Mouse (Mus musculus): ENCODE data around the gene Ptpn1. TPM values are rescaled to one million over a fixed set of nuclear protein-coding genes. Genes with fewer than 3 reads are reported as not detected.

Gene Ptpn1
- polyA plus RNA-seq, 1 experiment from 2014 or later, result 57.4 TPM

DNA sequence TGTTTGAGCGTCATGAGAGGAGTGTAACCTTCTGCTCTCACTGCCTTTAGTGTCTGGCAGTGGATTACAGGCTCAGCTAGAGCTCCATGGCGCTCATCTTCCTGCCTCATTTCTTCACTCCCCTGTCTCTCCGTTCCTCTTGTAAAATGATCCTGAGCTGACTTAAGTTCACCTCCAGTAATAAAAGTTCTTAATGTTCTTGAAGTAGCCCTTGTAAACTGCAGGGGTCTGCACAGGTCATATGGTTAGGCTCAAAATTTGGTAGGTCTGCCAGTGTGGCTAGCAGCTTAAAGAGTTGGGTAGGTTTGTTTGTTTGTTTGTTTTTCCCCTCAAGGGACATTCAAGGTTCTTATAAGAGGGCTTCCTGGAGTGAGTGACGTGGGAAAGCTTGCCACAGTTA, 7.3 kb downstream of the Ptpn1 start:
- Histone ChIP-seq H3K36me3 (ENCODE audit: control insufficient read depth, insufficient read depth, low read length) (no peaks in the 10 kb centered on the region), H3K27me3 (ENCODE audit: control insufficient read depth, insufficient read depth, low read length) (no peaks in the 10 kb centered on the region), H3K9me3 (ENCODE audit: control insufficient read depth, low read length) (no peaks in the 10 kb centered on the region), H3K27ac (replicated peaks; ENCODE audit: low read depth, low read length) (no peak overlapping the region), H3K4me3 (ENCODE audit: low read depth, low read length) (no peak overlapping the region), H3K4me1 (ENCODE audit: control insufficient read depth, insufficient read depth, low read length) (peaks cover 36% of the 10 kb centered on the region), H3K9ac (ENCODE audit: low read length) (no peak overlapping the region), H3K4me2 (ENCODE audit: low read depth, severe bottlenecking) (no peak overlapping the region)
- WGBS, result 27% methylated on average over 4 of the region's 4 CpGs
- ATAC-seq (ENCODE audit: insufficient number of reproducible peaks, low FRiP score, low TSS enrichment, low read depth), result no peak
- no peak for DNase-seq (ENCODE audit: low spot score)

DNA sequence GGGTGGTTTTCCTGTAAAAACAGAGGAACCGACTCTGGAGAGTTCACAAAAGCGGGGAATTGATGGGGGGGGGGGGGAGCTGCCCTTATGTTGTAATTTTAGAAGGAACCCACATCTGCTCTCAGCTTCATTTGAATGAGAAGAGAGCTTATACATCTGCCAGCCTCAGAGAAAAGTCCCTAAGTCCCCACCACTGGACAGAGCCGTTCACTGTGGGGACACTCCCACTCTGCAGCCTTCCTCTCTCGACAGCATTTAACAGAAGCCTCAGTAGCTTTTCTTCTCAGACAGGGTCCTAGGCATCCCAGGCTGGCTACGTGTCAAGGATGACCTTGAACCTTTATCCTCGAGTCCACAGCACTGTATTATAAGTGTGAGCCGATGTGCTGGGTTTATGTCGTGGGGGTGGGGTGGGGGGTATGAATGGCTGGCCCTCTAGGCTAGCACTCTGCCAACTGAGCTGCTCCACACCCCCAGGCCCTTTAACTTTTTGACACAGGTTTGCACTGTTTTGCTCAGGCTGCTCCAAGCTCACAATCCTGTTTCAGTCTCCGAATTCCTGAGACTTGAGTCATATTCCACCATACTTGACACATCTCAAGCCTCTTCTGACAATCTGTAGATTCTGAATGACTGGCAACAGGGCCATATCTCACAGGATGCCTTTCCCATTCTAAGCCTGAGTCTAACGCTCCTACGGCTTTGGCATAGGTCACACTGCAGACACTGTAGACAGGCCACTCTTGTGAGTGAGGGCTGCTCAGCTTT, 8.0 kb downstream of the Ptpn1 start:
- DNase-seq (ENCODE audit: low spot score), result no peak

GRCm38 (mm10) chr2:167940636-167941035, 8.8 kb downstream of the Ptpn1 start:
- no peak overlapping the region for H3K9ac ChIP-seq (ENCODE audit: low read length)
- no peak overlapping the region for H3K27ac ChIP-seq (replicated peaks; ENCODE audit: low read depth, low read length)
- peaks cover 39% of the 10 kb centered on the region for H3K4me1 ChIP-seq (ENCODE audit: control insufficient read depth, insufficient read depth, low read length)
- no peaks in the 10 kb centered on the region for H3K36me3 ChIP-seq (ENCODE audit: control insufficient read depth, insufficient read depth, low read length)
- 92% methylated on average over 11 of the region's 11 CpGs for WGBS
- ATAC-seq (ENCODE audit: insufficient number of reproducible peaks, low FRiP score, low TSS enrichment, low read depth) (no peak), DNase-seq (ENCODE audit: low spot score) (no peak)
- H3K9me3 ChIP-seq (ENCODE audit: control insufficient read depth, low read length), result no peaks in the 10 kb centered on the region
- no peaks in the 10 kb centered on the region for H3K27me3 ChIP-seq (ENCODE audit: control insufficient read depth, insufficient read depth, low read length)
- H3K4me3 ChIP-seq (ENCODE audit: low read depth, low read length), result no peak overlapping the region
- no peak overlapping the region for H3K4me2 ChIP-seq (ENCODE audit: low read depth, severe bottlenecking)

More for the DNA sequence above, 8.0 kb downstream of the Ptpn1 start:
- H3K9ac ChIP-seq (ENCODE audit: low read length), result 0 out of 2 replicates have a peak overlapping the region, but pooled peaks have one; percentile 12
- H3K4me1 ChIP-seq (ENCODE audit: control insufficient read depth, insufficient read depth, low read length), result peaks cover 39% of the 10 kb centered on the region
- 55% methylated on average over 11 of the region's 11 CpGs for WGBS
- no peaks in the 10 kb centered on the region for H3K27me3 ChIP-seq (ENCODE audit: control insufficient read depth, insufficient read depth, low read length)
- H3K4me2 ChIP-seq (ENCODE audit: low read depth, severe bottlenecking), result peak overlapping the region; percentile 20; the same call in 1 of the 2 replicates
- no peak overlapping the region for H3K4me3 ChIP-seq (ENCODE audit: low read depth, low read length)
- H3K27ac ChIP-seq (replicated peaks; ENCODE audit: low read depth, low read length), result no peak overlapping the region; the same call in 1 of the 2 replicates
- no peak for ATAC-seq (ENCODE audit: insufficient number of reproducible peaks, low FRiP score, low TSS enrichment, low read depth)
- no peaks in the 10 kb centered on the region for H3K36me3 ChIP-seq (ENCODE audit: control insufficient read depth, insufficient read depth, low read length)
- no peaks in the 10 kb centered on the region for H3K9me3 ChIP-seq (ENCODE audit: control insufficient read depth, low read length)

- H3K36me3 ChIP-seq (ENCODE audit: control insufficient read depth, insufficient read depth, low read length), result no peaks in the 10 kb centered on the region
- no peak overlapping the region for H3K27ac ChIP-seq (replicated peaks; ENCODE audit: low read depth, low read length)
- H3K27me3 ChIP-seq (ENCODE audit: control insufficient read depth, insufficient read depth, low read length), result no peaks in the 10 kb centered on the region
- no peak overlapping the region for H3K9ac ChIP-seq (ENCODE audit: low read length)
- no peak overlapping the region for H3K4me2 ChIP-seq (ENCODE audit: low read depth, severe bottlenecking)
- no peak for DNase-seq (ENCODE audit: low spot score)
- no peak for ATAC-seq (ENCODE audit: insufficient number of reproducible peaks, low FRiP score, low TSS enrichment, low read depth)
- 67% methylated on average over 4 of the region's 4 CpGs for WGBS
- H3K9me3 ChIP-seq (ENCODE audit: control insufficient read depth, low read length), result no peaks in the 10 kb centered on the region
- no peak overlapping the region for H3K4me3 ChIP-seq (ENCODE audit: low read depth, low read length)
- H3K4me1 ChIP-seq (ENCODE audit: control insufficient read depth, insufficient read depth, low read length), result peaks cover 39% of the 10 kb centered on the region
These were observed 9.5 kb downstream of the Ptpn1 start for GRCm38 (mm10) chr2:167941320-167941719.

- Histone ChIP-seq H3K9me3 (ENCODE audit: control insufficient read depth, low read length) (no peaks in the 10 kb centered on the region), H3K36me3 (ENCODE audit: control insufficient read depth, insufficient read depth, low read length) (no peaks in the 10 kb centered on the region), H3K27ac (replicated peaks; ENCODE audit: low read depth, low read length) (no peak overlapping the region), H3K27me3 (ENCODE audit: control insufficient read depth, insufficient read depth, low read length) (no peaks in the 10 kb centered on the region), H3K4me1 (ENCODE audit: control insufficient read depth, insufficient read depth, low read length) (peaks cover 39% of the 10 kb centered on the region), H3K4me2 (ENCODE audit: low read depth, severe bottlenecking) (no peak overlapping the region), H3K9ac (ENCODE audit: low read length) (no peak overlapping the region), H3K4me3 (ENCODE audit: low read depth, low read length) (no peak overlapping the region)
- DNase-seq (ENCODE audit: low spot score), result no peak
- 52% methylated on average over 6 of the region's 6 CpGs for WGBS
- ATAC-seq (ENCODE audit: insufficient number of reproducible peaks, low FRiP score, low TSS enrichment, low read depth), result no peak
These were observed 9.9 kb downstream of the Ptpn1 start for GRCm38 (mm10) chr2:167941745-167942176.

DNA sequence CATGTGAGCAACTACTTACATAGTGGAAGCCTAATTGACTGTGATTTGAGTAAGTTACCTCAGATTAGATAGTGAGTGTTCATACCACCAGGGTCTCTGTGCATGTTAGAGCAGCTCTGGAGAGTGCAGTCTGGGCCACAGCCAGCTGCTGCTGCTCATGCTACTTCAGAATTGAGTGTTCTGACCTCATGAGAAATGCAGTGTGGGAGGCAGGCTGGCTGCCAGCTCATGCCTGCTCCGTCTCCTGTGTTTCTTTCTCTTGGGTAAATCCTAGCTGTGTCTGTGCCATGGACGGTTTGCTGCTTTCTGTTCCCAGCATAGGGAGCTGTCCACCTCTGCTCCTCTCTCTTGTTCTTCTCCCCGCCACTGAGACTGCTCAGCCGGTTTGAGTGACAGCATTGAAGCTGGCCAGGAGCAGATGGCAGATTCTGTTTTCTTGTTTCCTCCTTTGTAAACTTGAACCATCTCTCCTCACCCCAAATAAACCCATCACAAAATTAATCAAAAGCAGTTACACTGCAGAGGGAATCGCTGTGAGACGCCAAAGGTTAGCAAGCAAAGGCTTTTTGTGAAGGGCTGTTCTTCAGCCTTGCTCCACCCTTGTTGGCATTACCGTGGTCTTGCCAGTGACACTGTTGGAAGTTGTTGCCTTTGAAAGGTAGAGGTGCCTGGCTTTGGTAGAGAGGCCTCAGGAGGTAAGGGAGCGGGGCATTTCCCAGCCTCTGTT, 10.5 kb downstream of the Ptpn1 start:
- no peak overlapping the region for H3K4me3 ChIP-seq (ENCODE audit: low read depth, low read length)
- no peaks in the 10 kb centered on the region for H3K9me3 ChIP-seq (ENCODE audit: control insufficient read depth, low read length)
- DNase-seq (ENCODE audit: low spot score) (no peak), ATAC-seq (ENCODE audit: insufficient number of reproducible peaks, low FRiP score, low TSS enrichment, low read depth) (no peak)
- no peak overlapping the region for H3K27ac ChIP-seq (replicated peaks; ENCODE audit: low read depth, low read length)
- H3K36me3 ChIP-seq (ENCODE audit: control insufficient read depth, insufficient read depth, low read length), result no peaks in the 10 kb centered on the region
- no peak overlapping the region for H3K4me2 ChIP-seq (ENCODE audit: low read depth, severe bottlenecking)
- WGBS, result 56% methylated on average over 8 of the region's 8 CpGs
- no peak overlapping the region for H3K9ac ChIP-seq (ENCODE audit: low read length)
- peaks cover 39% of the 10 kb centered on the region for H3K4me1 ChIP-seq (ENCODE audit: control insufficient read depth, insufficient read depth, low read length)
- no peaks in the 10 kb centered on the region for H3K27me3 ChIP-seq (ENCODE audit: control insufficient read depth, insufficient read depth, low read length)

DNA sequence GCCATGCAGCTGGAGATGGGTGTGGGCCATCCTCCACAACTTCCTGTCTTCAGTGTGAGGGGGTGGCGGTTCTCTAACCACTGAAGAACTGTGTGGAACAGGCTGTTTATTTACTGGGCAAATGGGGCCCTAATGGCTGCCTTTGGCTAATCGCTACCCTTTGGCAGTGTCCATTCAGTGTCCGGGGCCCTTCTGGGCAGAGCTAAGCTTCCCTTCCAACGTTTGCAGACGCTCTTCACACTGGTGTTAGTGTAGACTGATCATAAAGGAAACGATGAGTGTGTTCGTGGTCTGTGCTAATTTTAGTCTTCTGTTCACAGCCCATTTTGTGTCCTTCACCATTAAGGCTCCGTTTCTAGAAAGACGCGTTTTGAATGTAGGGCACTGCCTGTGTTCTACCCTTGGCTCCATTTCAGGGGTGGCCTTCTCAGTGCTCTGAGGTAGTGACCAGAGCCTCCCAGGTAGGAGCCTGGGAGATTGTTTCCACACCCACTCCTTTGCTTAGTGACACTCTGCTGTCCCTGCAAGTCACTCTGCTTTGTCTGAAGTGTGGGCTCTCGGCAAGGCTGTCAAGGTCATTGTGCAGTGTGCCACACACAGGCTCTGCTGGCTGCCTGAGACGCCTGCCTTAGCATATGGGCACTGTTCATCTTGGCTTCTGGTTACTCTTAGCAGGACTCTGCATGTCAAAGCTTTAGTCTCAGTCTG, 11.2 kb downstream of the Ptpn1 start:
- Histone ChIP-seq H3K4me2 (ENCODE audit: low read depth, severe bottlenecking) (no peak overlapping the region), H3K27ac (replicated peaks; ENCODE audit: low read depth, low read length) (no peak overlapping the region), H3K4me1 (ENCODE audit: control insufficient read depth, insufficient read depth, low read length) (peaks cover 39% of the 10 kb centered on the region), H3K9ac (ENCODE audit: low read length) (no peak overlapping the region), H3K36me3 (ENCODE audit: control insufficient read depth, insufficient read depth, low read length) (no peaks in the 10 kb centered on the region), H3K9me3 (ENCODE audit: control insufficient read depth, low read length) (no peaks in the 10 kb centered on the region), H3K27me3 (ENCODE audit: control insufficient read depth, insufficient read depth, low read length) (no peaks in the 10 kb centered on the region), H3K4me3 (ENCODE audit: low read depth, low read length) (no peak overlapping the region)
- 83% methylated on average over 12 of the region's 12 CpGs for WGBS
- ATAC-seq (ENCODE audit: insufficient number of reproducible peaks, low FRiP score, low TSS enrichment, low read depth) (no peak), DNase-seq (ENCODE audit: low spot score) (no peak)

DNA sequence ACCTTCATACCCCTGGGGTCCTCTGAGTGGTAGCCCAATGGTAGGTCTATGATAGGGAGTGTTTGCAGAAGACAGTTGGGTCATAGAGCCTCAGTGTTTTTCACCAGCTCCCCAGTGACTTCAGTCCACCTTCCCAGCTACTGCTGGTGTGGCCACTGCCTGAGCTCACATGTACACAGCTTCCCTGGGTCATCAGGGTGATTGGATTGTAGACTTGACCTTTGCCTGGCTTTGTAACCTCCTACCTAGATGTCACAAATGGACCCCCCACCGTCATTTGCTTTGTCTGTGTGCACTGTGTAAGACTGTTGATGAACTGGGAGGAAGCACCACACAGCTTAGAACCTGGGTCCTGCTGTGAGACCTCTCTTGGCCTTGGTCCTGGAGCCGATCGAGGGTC, 12.3 kb downstream of the Ptpn1 start:
- H3K4me1 ChIP-seq (ENCODE audit: control insufficient read depth, insufficient read depth, low read length), result peaks cover 32% of the 10 kb centered on the region
- H3K27ac ChIP-seq (replicated peaks; ENCODE audit: low read depth, low read length), result no peak overlapping the region
- 93% methylated on average over 3 of the region's 3 CpGs for WGBS

More for the DNA sequence above, 12.3 kb downstream of the Ptpn1 start:
- Histone ChIP-seq H3K9me3 (ENCODE audit: control insufficient read depth, low read length) (no peaks in the 10 kb centered on the region), H3K4me3 (ENCODE audit: low read depth, low read length) (no peak overlapping the region), H3K36me3 (ENCODE audit: control insufficient read depth, insufficient read depth, low read length) (no peaks in the 10 kb centered on the region), H3K27me3 (ENCODE audit: control insufficient read depth, insufficient read depth, low read length) (no peaks in the 10 kb centered on the region), H3K4me2 (ENCODE audit: low read depth, severe bottlenecking) (no peak overlapping the region), H3K9ac (ENCODE audit: low read length) (no peak overlapping the region)
- peak; percentile 39; the same call in 1 of the 2 replicates for ATAC-seq (ENCODE audit: insufficient number of reproducible peaks, low FRiP score, low TSS enrichment, low read depth)
- no peak for DNase-seq (ENCODE audit: low spot score)
